Mouse (Mus musculus) forebrain, embryonic 10.5 days (tissue): ENCODE data around the gene Ostn. TPM values are rescaled to one million over a fixed set of nuclear protein-coding genes. Genes with fewer than 3 reads are reported as not detected.

Source experiments
- DNase-seq: peaks from one replicate; pipeline ENCODE4 v3.0.0-alpha.2; 2017; ENCODE audit warnings: low spot score; ENCODE audit errors: extremely low spot score
- H3K27ac ChIP-seq: fragments of 300-500 bp; sonication (generic); 2 replicates; pipeline ENCODE4 v1.5.1; 2016; ENCODE audit warnings: mild to moderate bottlenecking
- H3K27me3 ChIP-seq: fragments of 300-500 bp; sonication (generic); 2 replicates; pipeline ENCODE4 v1.6.1; 2016; ENCODE audit warnings: mild to moderate bottlenecking; ENCODE audit not compliant: poor library complexity, severe bottlenecking
- H3K36me3 ChIP-seq: fragments of 300-500 bp; sonication (generic); replicated peaks from 2 replicates; pipeline ENCODE4 v1.6.1; 2016; ENCODE audit warnings: mild to moderate bottlenecking, moderate library complexity
- H3K4me1 ChIP-seq: fragments of 300-500 bp; sonication (generic); 2 replicates; pipeline ENCODE4 v1.6.1; 2016
- H3K4me3 ChIP-seq: fragments of 300-500 bp; sonication (generic); 2 replicates; pipeline ENCODE4 v1.5.1; 2016; ENCODE audit warnings: mild to moderate bottlenecking, moderate library complexity
- H3K9me3 ChIP-seq: fragments of 300-500 bp; sonication (generic); 2 replicates; pipeline ENCODE4 v1.6.1; 2016; ENCODE audit warnings: mild to moderate bottlenecking, moderate library complexity
- WGBS: fragments of 180-500 bp; shearing (Covaris S2); methylation state at CpG from one replicate; pipeline ENCODE4 v1.1.7; 2016; 5-methylcytosine and 5-hydroxymethylcytosine counted together
- polyA plus RNA-seq: library from polyadenylated mRNA; unstranded; fragments of >200 nt; fragmentation: Nextera tagmentation; extraction: Ambion mirVana; gene quantifications from 2 replicates; pipeline ENCODE4 v1.2.1, GENCODE M21; 2016

The Ostn gene
- polyA plus RNA-seq, 1 experiment from 2014 or later = not detected

DNA sequence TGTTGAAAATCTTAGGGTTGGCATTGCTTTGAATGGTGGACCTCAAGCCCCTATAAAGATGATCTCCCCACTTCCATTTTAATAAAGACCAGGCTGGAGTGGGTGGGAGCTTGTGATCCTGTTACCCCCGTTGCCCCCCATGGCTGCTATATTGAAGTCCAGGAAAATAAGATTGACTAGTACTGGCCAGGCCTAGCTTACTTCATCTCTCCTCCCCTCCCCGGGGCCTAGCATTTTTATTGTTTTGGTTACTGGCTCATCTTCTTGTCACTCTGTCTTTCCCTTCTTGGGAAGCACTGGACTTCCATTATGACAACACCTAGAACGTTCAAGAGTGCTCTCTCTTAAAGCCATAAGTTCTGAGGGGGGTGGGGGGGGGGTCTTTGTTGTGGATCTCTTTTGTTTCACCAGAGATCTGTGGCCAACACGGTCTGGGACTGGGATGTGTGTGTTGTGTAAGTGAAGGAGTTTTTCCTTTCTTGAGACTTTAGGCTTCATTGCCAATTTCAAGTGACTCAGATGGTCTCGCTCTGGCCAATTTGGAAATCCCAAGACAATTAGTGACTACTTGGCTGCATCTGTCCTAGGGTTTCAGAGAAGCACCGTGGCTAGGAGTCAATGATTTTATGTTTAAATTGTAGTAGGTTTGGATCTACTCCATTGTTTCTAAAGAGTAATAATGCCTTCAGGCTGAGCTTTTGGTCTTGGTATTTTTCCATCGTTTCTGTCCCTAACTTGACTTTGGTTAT lies 82.4 kb downstream of the Ostn start:
- Histone ChIP-seq H3K27ac (peak overlapping the region; percentile 98), H3K4me3 (peak overlapping the region; percentile 89), H3K27me3 (no peaks in the 10 kb centered on the region), H3K4me1 (peaks cover 30% of the 10 kb centered on the region), H3K9me3 (no peaks in the 10 kb centered on the region), H3K36me3 (no peaks in the 10 kb centered on the region)
- 31% methylated on average over 7 of the region's 7 CpGs for WGBS
- peak; percentile 20 for DNase-seq

- Histone ChIP-seq H3K4me1 (peaks cover 30% of the 10 kb centered on the region), H3K36me3 (0 out of 2 replicates have a peak, but pooled peaks cover 2% of the 10 kb centered on the region), H3K9me3 (no peaks in the 10 kb centered on the region), H3K4me3 (peak overlapping the region; percentile 89), H3K27me3 (no peaks in the 10 kb centered on the region), H3K27ac (peak overlapping the region; percentile 98)
- WGBS = 94% methylated on average over 4 of the region's 4 CpGs
- DNase-seq = no peak
These were observed 83.0 kb downstream of the Ostn start for GRCm38 (mm10) chr16:27390306-27390705.

DNA sequence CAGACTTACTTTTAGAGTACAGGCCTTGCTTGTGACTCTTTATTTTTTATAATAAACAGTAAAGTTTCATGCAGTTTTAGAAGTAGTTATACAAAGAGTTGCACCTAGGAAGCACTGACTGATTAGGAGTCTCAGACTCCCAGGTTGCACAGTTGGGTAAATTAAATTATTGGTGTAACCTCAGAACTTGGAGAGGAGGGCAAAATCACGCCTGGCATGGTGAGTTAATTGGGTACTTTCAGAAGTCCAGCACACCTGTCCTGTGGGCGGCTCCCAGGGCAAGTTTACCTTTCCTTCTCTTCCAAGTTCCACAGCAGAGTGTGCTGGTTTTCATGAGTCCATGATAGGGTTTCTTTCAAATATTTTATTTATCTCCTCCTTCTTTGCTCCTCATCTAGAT lies 84.6 kb downstream of the Ostn start:
- DNase-seq = no peak
- Histone ChIP-seq H3K36me3 (peaks cover 13% of the 10 kb centered on the region), H3K27me3 (no peaks in the 10 kb centered on the region), H3K27ac (no peak overlapping the region), H3K4me1 (peaks cover 30% of the 10 kb centered on the region), H3K9me3 (no peaks in the 10 kb centered on the region; the same call in 1 of the 2 replicates), H3K4me3 (no peak overlapping the region)
- 86% methylated on average over 2 of the region's 2 CpGs for WGBS

DNA sequence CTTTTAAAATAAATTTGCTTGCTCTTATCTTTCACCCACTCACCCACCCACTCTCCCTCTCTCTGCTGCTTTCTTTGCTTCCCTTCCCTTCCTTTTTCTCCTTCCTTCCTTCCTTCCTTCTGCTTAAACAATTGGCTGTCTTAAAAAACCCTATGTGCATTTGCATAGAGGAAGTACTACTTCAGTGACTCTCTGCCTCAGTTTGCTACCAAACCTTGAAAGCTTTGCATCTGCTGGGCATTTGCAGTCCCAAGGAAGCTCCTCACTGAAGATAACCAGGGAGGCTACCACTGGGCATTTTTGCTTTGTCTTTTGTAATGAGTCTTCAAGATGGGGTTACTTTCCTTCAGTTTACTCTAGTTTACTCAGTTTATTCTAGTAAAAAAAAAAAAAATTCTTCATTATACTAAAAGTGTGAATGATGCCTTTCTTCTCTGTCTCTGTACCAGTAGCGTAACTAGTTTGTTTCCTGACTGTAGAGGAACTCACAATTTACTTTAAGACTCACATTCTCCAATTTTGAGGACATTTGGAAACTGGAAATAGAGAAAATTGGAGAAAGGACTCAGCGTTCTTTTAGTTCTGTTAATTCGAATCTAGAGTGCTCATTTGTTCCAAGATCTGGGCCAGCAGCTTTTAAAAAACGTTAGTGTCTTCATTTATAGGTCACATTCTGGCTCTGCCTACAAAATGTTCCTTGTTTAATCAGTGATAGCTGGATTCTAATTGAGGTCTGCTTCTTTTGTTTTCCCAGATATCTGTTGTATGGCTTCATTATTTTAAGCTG lies 88.2 kb downstream of the Ostn start:
- WGBS = 93% methylated on average over 4 of the region's 4 CpGs
- DNase-seq = no peak

GRCm38 (mm10) chr16:27396951-27397350 lies 89.7 kb downstream of the Ostn start:
- no peaks in the 10 kb centered on the region for H3K27me3 ChIP-seq
- 91% methylated on average over 1 of the region's 1 CpGs for WGBS
- H3K36me3 ChIP-seq = peaks cover 17% of the 10 kb centered on the region
- no peak overlapping the region for H3K4me3 ChIP-seq
- no peak for DNase-seq
- H3K27ac ChIP-seq = no peak overlapping the region
- H3K4me1 ChIP-seq = no peaks in the 10 kb centered on the region
- no peaks in the 10 kb centered on the region; the same call in 1 of the 2 replicates for H3K9me3 ChIP-seq

More for the DNA sequence above, 88.2 kb downstream of the Ostn start:
- Histone ChIP-seq H3K9me3 (no peaks in the 10 kb centered on the region; the same call in 1 of the 2 replicates), H3K27ac (no peak overlapping the region), H3K27me3 (no peaks in the 10 kb centered on the region), H3K4me3 (no peak overlapping the region), H3K36me3 (peaks cover 17% of the 10 kb centered on the region), H3K4me1 (peaks cover 13% of the 10 kb centered on the region)

DNA sequence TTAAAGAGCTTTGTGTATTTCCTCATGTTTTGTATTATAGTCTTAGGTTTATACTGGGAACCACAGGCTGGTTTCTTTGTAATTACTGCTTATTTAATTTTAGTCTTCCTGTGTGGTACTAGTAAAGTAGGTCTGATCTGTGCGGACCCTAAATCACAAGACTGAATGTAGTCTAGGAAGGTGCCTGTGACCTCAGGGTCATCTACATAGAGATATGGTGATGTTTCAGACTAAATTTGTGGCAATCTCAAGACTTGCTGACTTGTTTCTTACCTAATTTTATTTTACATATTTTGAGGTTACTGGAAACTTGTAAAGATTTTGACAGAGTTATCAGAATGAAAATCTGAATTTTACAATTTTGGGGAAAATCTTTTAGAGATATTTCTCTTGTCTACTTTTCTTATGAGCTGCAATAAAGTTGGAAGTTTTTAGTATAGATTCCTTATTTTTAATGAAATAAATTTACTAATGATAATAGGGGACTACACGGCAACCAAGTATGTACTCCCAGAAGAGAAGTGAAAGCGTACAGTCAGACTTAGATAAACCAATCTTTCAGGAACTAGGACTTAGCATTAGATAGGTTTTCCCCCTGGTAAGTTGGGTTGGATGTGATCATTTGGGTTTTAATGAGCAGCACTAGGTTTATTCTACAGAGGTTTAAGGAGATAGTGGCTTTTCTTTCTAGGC lies 91.9 kb downstream of the Ostn start:
- H3K27me3 ChIP-seq = no peaks in the 10 kb centered on the region
- H3K36me3 ChIP-seq = peaks cover 17% of the 10 kb centered on the region
- H3K9me3 ChIP-seq = no peaks in the 10 kb centered on the region; the same call in 1 of the 2 replicates
- no peak overlapping the region for H3K27ac ChIP-seq
- DNase-seq = no peak
- no peak overlapping the region for H3K4me3 ChIP-seq
- H3K4me1 ChIP-seq = no peaks in the 10 kb centered on the region
- whole genome bisulfite sequencing = 92% methylated on average over 3 of the region's 3 CpGs

- Histone ChIP-seq H3K9me3 (no peaks in the 10 kb centered on the region; the same call in 1 of the 2 replicates), H3K36me3 (peaks cover 17% of the 10 kb centered on the region), H3K27ac (no peak overlapping the region), H3K4me1 (no peaks in the 10 kb centered on the region), H3K4me3 (no peak overlapping the region), H3K27me3 (no peaks in the 10 kb centered on the region)
- no peak for DNase-seq
- WGBS = 93% methylated on average over 6 of the region's 6 CpGs
These were observed 92.5 kb downstream of the Ostn start for GRCm38 (mm10) chr16:27399719-27400253.

Other genes with a start within 250 kb of the Ostn start
- not detected in 2 replicates for gene Uts2b, start 62.8 kb downstream of the Ostn start, polyA plus RNA-seq
- gene Ccdc50, start 81.4 kb downstream of the Ostn start, polyA plus RNA-seq = 55.0 and 58.5 TPM in 2 replicates